Mouse (Mus musculus) MEL (cell line): ENCODE results near the gene Rtel1. TPM values are rescaled to one million over a fixed set of nuclear protein-coding genes. Genes with fewer than 3 reads are reported as not detected.

Source experiments
- DNase-seq: peaks from one replicate; pipeline ENCODE4 v3.0.0; 2011; ENCODE audit warnings: low read depth, low spot score
- H3K27ac ChIP-seq: 2 replicates; pipeline ENCODE4 v1.5.1; 2012; ENCODE audit warnings: low read depth, mild to moderate bottlenecking, control low read depth, low read length, moderate library complexity; ENCODE audit not compliant: control insufficient read depth
- H3K27me3 ChIP-seq, 2 experiments: fragments of 150-350 bp in 1 of 2; sonication (generic) in 1 of 2; 2 replicates each; pipeline ENCODE4 v1.6.1; 2012; ENCODE audit warnings: low read length in 2 of 2, mild to moderate bottlenecking in 2 of 2, improper control_type of control experiment in 1 of 2, moderate library complexity in 1 of 2; ENCODE audit not compliant: insufficient read depth in 2 of 2, control insufficient read depth in 1 of 2
- H3K36me3 ChIP-seq, 2 experiments: 2 replicates each; pipeline ENCODE4 v1.6.1; 2012 to 2014; ENCODE audit warnings: low read length in 2 of 2, improper control_type of control experiment in 1 of 2, inconsistent platforms in 1 of 2, mild to moderate bottlenecking in 1 of 2; ENCODE audit not compliant: insufficient read depth in 2 of 2, control insufficient read depth in 1 of 2
- H3K4me1 ChIP-seq, 2 experiments: fragments of 150-350 bp in 1 of 2; sonication (generic) in 1 of 2; 2 replicates each; pipeline ENCODE4 v1.6.1; 2012; ENCODE audit warnings: low read length in 2 of 2, improper control_type of control experiment in 1 of 2, mild to moderate bottlenecking in 1 of 2; ENCODE audit not compliant: insufficient read depth in 2 of 2, control insufficient read depth in 1 of 2
- H3K4me3 ChIP-seq, 2 experiments: fragments of 150-350 bp in 1 of 2; sonication (generic) in 1 of 2; 2 replicates each; pipeline ENCODE4 v1.5.1; 2012; ENCODE audit warnings: low read depth in 2 of 2, low read length in 2 of 2, mild to moderate bottlenecking in 2 of 2, moderate library complexity in 2 of 2, control low read depth in 1 of 2, improper control_type of control experiment in 1 of 2; ENCODE audit not compliant: control insufficient read depth in 1 of 2, insufficient read depth in 1 of 2
- H3K79me2 ChIP-seq: 2 replicates; pipeline ENCODE4 v1.6.1; 2012; ENCODE audit warnings: mild to moderate bottlenecking, low read length, moderate library complexity; ENCODE audit not compliant: control insufficient read depth, poor library complexity, insufficient read depth
- H3K9ac ChIP-seq: 2 replicates; pipeline ENCODE4 v1.6.1; 2012; ENCODE audit warnings: low read depth, mild to moderate bottlenecking, control low read depth, low read length, moderate library complexity; ENCODE audit not compliant: control insufficient read depth, poor library complexity, severe bottlenecking
- H3K9me3 ChIP-seq: fragments of 150-350 bp; sonication (generic); replicated peaks from 2 replicates; pipeline ENCODE4 v1.6.1; 2012; ENCODE audit warnings: mild to moderate bottlenecking, low read length, improper control_type of control experiment, moderate library complexity; ENCODE audit not compliant: insufficient read depth
- BHLHE40 ChIP-seq: IDR thresholded peaks from 2 replicates; pipeline ENCODE4 v1.6.1; 2012; ENCODE audit warnings: low read depth, mild to moderate bottlenecking, inconsistent platforms, low read length, improper control_type of control experiment, borderline replicate concordance
- CHD1 ChIP-seq: IDR thresholded peaks from 2 replicates; pipeline ENCODE4 v1.6.1; 2012; ENCODE audit warnings: low read depth, mild to moderate bottlenecking, inconsistent platforms, low read length, improper control_type of control experiment
- CHD2 ChIP-seq: IDR thresholded peaks from 2 replicates; pipeline ENCODE4 v1.6.1; 2011; ENCODE audit warnings: low read length, improper control_type of control experiment
- CTCF ChIP-seq, 3 experiments: IDR thresholded peaks in 2 of 3; conservative IDR thresholded peaks in 1 of 3; 2 replicates each; pipeline ENCODE4 v1.5.1; 2011 to 2012; ENCODE audit warnings: low read length in 3 of 3, low read depth in 2 of 3, mild to moderate bottlenecking in 2 of 3, improper control_type of control experiment in 1 of 3, inconsistent platforms in 1 of 3, mixed read lengths in 1 of 3, moderate library complexity in 1 of 3; ENCODE audit not compliant: control insufficient read depth in 1 of 3, insufficient read depth in 1 of 3, poor library complexity in 1 of 3, severe bottlenecking in 1 of 3
- E2F4 ChIP-seq: IDR thresholded peaks from 2 replicates; pipeline ENCODE4 v1.6.1; 2011; ENCODE audit warnings: low read depth, low read length, improper control_type of control experiment, borderline replicate concordance
- ELF1 ChIP-seq: IDR thresholded peaks from 2 replicates; pipeline ENCODE4 v1.6.1; 2014; ENCODE audit warnings: low read depth, mild to moderate bottlenecking, inconsistent platforms, low read length, improper control_type of control experiment, moderate library complexity
- EP300 ChIP-seq, 2 experiments: IDR thresholded peaks; 2 replicates each; pipeline ENCODE4 v1.6.1; 2011; ENCODE audit warnings: improper control_type of control experiment in 2 of 2, low read length in 2 of 2, low read depth in 1 of 2, mild to moderate bottlenecking in 1 of 2
- ETS1 ChIP-seq: IDR thresholded peaks from 2 replicates; pipeline ENCODE4 v1.6.1; 2012; ENCODE audit warnings: low read depth, mild to moderate bottlenecking, inconsistent platforms, low read length, improper control_type of control experiment, moderate library complexity
- GABPA ChIP-seq: IDR thresholded peaks from 2 replicates; pipeline ENCODE4 v1.6.1; 2012; ENCODE audit warnings: low read depth, mild to moderate bottlenecking, inconsistent platforms, low read length, improper control_type of control experiment, moderate library complexity
- GATA1 ChIP-seq: IDR thresholded peaks from 2 replicates; pipeline ENCODE4 v1.6.1; 2011; ENCODE audit warnings: low read depth, low read length, improper control_type of control experiment
- HCFC1 ChIP-seq: IDR thresholded peaks from 2 replicates; pipeline ENCODE4 v1.6.1; 2012; ENCODE audit warnings: low read depth, mild to moderate bottlenecking, inconsistent platforms, low read length, improper control_type of control experiment, moderate library complexity
- JUND ChIP-seq: IDR thresholded peaks from 2 replicates; pipeline ENCODE4 v1.6.1; 2011; ENCODE audit warnings: low read depth, mild to moderate bottlenecking, improper control_type of control experiment, low read length
- KAT2A ChIP-seq: conservative IDR thresholded peaks from 2 replicates; pipeline ENCODE4 v1.6.1; 2012; ENCODE audit warnings: low read depth, low read length, improper control_type of control experiment, inconsistent platforms
- MAFK ChIP-seq: IDR thresholded peaks from 2 replicates; pipeline ENCODE4 v1.6.1; 2011; ENCODE audit warnings: low read depth, mild to moderate bottlenecking, low read length, improper control_type of control experiment, borderline replicate concordance
- MAX ChIP-seq: IDR thresholded peaks from 2 replicates; pipeline ENCODE4 v1.6.1; 2011; ENCODE audit warnings: low read length, improper control_type of control experiment
- MAZ ChIP-seq: IDR thresholded peaks from 2 replicates; pipeline ENCODE4 v1.6.1; 2012; ENCODE audit warnings: low read depth, mild to moderate bottlenecking, inconsistent platforms, low read length, improper control_type of control experiment
- MEF2A ChIP-seq: IDR thresholded peaks from 2 replicates; pipeline ENCODE4 v1.6.1; 2014; ENCODE audit warnings: low read depth, mild to moderate bottlenecking, inconsistent platforms, low read length, improper control_type of control experiment; ENCODE audit not compliant: poor library complexity, insufficient replicate concordance, severe bottlenecking; ENCODE audit errors: extremely low read depth
- MXI1 ChIP-seq: IDR thresholded peaks from 2 replicates; pipeline ENCODE4 v1.6.1; 2011; ENCODE audit warnings: mild to moderate bottlenecking, low read depth, low read length, improper control_type of control experiment
- MYB ChIP-seq: IDR thresholded peaks from 2 replicates; pipeline ENCODE4 v1.6.1; 2011; ENCODE audit warnings: mild to moderate bottlenecking, low read depth, low read length, improper control_type of control experiment
- NELFE ChIP-seq: IDR thresholded peaks from 2 replicates; pipeline ENCODE4 v1.6.1; 2011; ENCODE audit warnings: low read depth, low read length, improper control_type of control experiment
- POLR2A ChIP-seq, 2 experiments: IDR thresholded peaks; 2 replicates each; pipeline ENCODE4 v1.6.1; 2011 to 2012; ENCODE audit warnings: low read length in 2 of 2, mild to moderate bottlenecking in 2 of 2, control low read depth in 1 of 2, improper control_type of control experiment in 1 of 2, low read depth in 1 of 2, moderate library complexity in 1 of 2; ENCODE audit not compliant: control insufficient read depth in 1 of 2, insufficient read depth in 1 of 2, poor library complexity in 1 of 2
- POLR2AphosphoS5 ChIP-seq: IDR thresholded peaks from 2 replicates; pipeline ENCODE4 v1.6.1; 2012; ENCODE audit warnings: low read depth, borderline replicate concordance, mild to moderate bottlenecking, inconsistent platforms, low read length, moderate library complexity, mixed read lengths
- RAD21 ChIP-seq: IDR thresholded peaks from 2 replicates; pipeline ENCODE4 v1.6.1; 2011; ENCODE audit warnings: mild to moderate bottlenecking, low read depth, low read length, improper control_type of control experiment
- RCOR1 ChIP-seq: IDR thresholded peaks from 2 replicates; pipeline ENCODE4 v1.6.1; 2012; ENCODE audit warnings: low read depth, mild to moderate bottlenecking, inconsistent platforms, low read length, improper control_type of control experiment
- SIN3A ChIP-seq: IDR thresholded peaks from 2 replicates; pipeline ENCODE4 v1.6.1; 2012; ENCODE audit warnings: low read length, improper control_type of control experiment, inconsistent platforms
- SMC3 ChIP-seq: IDR thresholded peaks from 2 replicates; pipeline ENCODE4 v1.6.1; 2011; ENCODE audit warnings: low read depth, low read length, improper control_type of control experiment
- TAL1 ChIP-seq: IDR thresholded peaks from 2 replicates; pipeline ENCODE4 v1.6.1; 2012; ENCODE audit warnings: mild to moderate bottlenecking, inconsistent platforms, low read length, moderate library complexity, mixed read lengths
- TBP ChIP-seq: IDR thresholded peaks from 2 replicates; pipeline ENCODE4 v1.8.0; 2011; ENCODE audit warnings: low read depth, low read length, improper control_type of control experiment
- TCF12 ChIP-seq: IDR thresholded peaks from 2 replicates; pipeline ENCODE4 v1.6.1; 2014; ENCODE audit warnings: low read depth, mild to moderate bottlenecking, inconsistent platforms, low read length, improper control_type of control experiment, moderate library complexity
- UBTF ChIP-seq: IDR thresholded peaks from 2 replicates; pipeline ENCODE4 v1.6.1; 2012; ENCODE audit warnings: low read depth, mild to moderate bottlenecking, inconsistent platforms, low read length, improper control_type of control experiment, moderate library complexity, borderline replicate concordance; ENCODE audit not compliant: insufficient read depth
- USF2 ChIP-seq, 2 experiments: IDR thresholded peaks; 2 replicates each; pipeline ENCODE4 v1.6.1; 2011 to 2012; ENCODE audit warnings: improper control_type of control experiment in 2 of 2, low read length in 2 of 2, borderline replicate concordance in 1 of 2, inconsistent platforms in 1 of 2, low read depth in 1 of 2, mild to moderate bottlenecking in 1 of 2; ENCODE audit not compliant: insufficient read depth in 1 of 2
- ZC3H11A ChIP-seq: IDR thresholded peaks from 2 replicates; pipeline ENCODE4 v1.6.1; 2012; ENCODE audit warnings: low read depth, mild to moderate bottlenecking, inconsistent platforms, low read length, improper control_type of control experiment
- ZKSCAN1 ChIP-seq: IDR thresholded peaks from 2 replicates; pipeline ENCODE4 v1.6.1; 2012; ENCODE audit warnings: low read depth, mild to moderate bottlenecking, inconsistent platforms, low read length, improper control_type of control experiment, moderate library complexity
- ZMIZ1 ChIP-seq: IDR thresholded peaks from 2 replicates; pipeline ENCODE4 v1.6.1; 2012; ENCODE audit warnings: low read depth, mild to moderate bottlenecking, inconsistent platforms, low read length, improper control_type of control experiment, moderate library complexity
- ZNF384 ChIP-seq: IDR thresholded peaks from 2 replicates; pipeline ENCODE4 v1.6.1; 2012; ENCODE audit warnings: low read depth, mild to moderate bottlenecking, inconsistent platforms, low read length, improper control_type of control experiment
- polyA plus RNA-seq, 2 experiments: library from polyadenylated mRNA; stranded (reverse) in 1 of 2; unstranded in 1 of 2; fragments of >175 nt in 1 of 2; fragments of >200 nt in 1 of 2; gene quantifications; 2 replicates each; pipeline versions ENCODE4 v1.2.1 to v1.2.4; 2012; ENCODE audit warnings: low replicate concordance in 2 of 2, low read depth in 1 of 2; ENCODE audit not compliant: insufficient read length in 2 of 2, insufficient read depth in 1 of 2, missing spikeins in 1 of 2
- total RNA-seq: library from RNA; depleted of rRNA; stranded (reverse); fragments of 300-350 nt; gene quantifications from 2 replicates; pipeline ENCODE4 v1.2.3, GENCODE M21; 2012; rRNA removed

Gene Rtel1
- total RNA-seq (54.2 and 54.7 TPM in 2 replicates), polyA plus RNA-seq (10 to 100 TPM in 1 of 2 experiments, not detected in 1; 87.0 TPM)

DNA sequence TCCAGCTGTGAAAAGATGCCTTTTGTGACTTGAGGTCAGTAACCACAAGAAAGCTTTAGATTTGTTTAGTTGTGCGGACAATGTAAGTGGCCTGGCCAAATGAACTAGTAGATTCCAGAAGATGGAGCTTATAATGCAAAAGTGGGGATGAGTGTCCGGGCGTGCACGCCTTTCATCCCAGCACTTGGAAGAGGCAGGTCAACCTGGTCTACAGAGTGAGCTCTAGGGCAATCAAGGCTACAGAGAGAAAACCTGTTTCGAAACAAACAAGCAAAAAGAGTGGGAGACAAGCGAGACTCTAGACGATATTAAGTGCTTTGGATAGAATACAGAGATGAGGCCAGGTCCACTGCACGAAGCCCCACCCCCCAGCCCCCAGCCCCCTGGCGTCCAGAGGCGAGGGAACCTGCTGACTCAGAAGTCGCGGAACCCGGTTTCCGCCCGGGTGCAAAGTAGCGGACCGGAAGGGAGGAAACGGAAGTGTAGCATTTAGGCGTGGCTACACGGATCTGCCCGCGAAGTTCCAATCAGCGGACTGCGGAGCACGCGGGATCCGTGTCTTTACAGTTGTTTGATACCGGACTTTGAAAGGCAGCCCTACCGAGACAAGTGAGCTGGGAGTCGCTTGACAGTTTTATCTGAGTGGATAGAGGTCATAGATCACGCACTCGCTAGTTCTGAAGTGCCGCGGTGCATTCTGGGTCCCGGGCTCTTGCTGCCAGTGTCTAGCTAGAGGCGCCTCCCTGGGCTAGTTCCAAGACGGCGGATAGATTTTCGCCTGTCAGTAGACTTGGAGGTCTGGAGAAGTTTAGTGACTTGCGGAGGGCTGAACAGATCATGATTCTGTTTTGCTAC lies at the start of gene Rtel1:
Gene Rtel1, plus strand, starts transcription at position 492 of the 855 bp plus-strand sequence.
- Histone ChIP-seq H3K27me3 (no peaks in the 10 kb centered on the region), H3K9me3 (no peaks in the 10 kb centered on the region), H3K36me3 (peaks cover 1 to 11% of the 10 kb centered on the region in 2 experiments; a peak in 3 of 4 replicates), H3K4me3 (peak within 1 kb of the TSS; percentile 62 to 92), H3K9ac (peak within 1 kb of the TSS; percentile 98), H3K27ac (peak within 1 kb of the TSS; percentile 99), H3K79me2 (peaks cover 12% of the 10 kb centered on the region), H3K4me1 (peaks cover 0 to 14% of the 10 kb centered on the region in 2 experiments; a peak in 3 of 4 replicates)
- peak; percentile 94 for DNase-seq
- TF ChIP-seq GABPA (no peak), RCOR1 (no peak; the same call in 1 of the 2 replicates), TCF12 (no peak; the same call in none of the 2 replicates), CTCF (IDR thresholded peaks at IDR 0.05 in 2 of 3, conservative IDR thresholded peaks at IDR 0.05 in 1 of 3; ENCODE audit: control insufficient read depth in 1 of 3, insufficient read depth in 1 of 3, low read depth in 2 of 3, low read length in 3 of 3, poor library complexity in 1 of 3, severe bottlenecking in 1 of 3) (peak in 1 of 3 experiments; percentile 1; a peak in 1 of 6 replicates), RAD21 (no peak), MAFK (no peak; the same call in 1 of the 2 replicates), SIN3A (peak; percentile 93), ZNF384 (no peak), SMC3 (no peak), KAT2A (peak; percentile 57; the same call in 1 of the 2 replicates), CHD2 (no peak), TAL1 (no peak), NELFE (peak; percentile 96), JUND (no peak), BHLHE40 (no peak), GATA1 (no peak), MYB (no peak), CHD1 (no peak), ZC3H11A (no peak), ETS1 (no peak), UBTF (no peak), POLR2AphosphoS5 (no peak), MXI1 (peak; percentile 95), EP300 (IDR thresholded peaks at IDR 0.05; ENCODE audit: low read depth in 1 of 2, low read length in 2 of 2) (no peak), TBP (peak; percentile 84), USF2 (IDR thresholded peaks at IDR 0.05; ENCODE audit: borderline replicate concordance in 1 of 2, insufficient read depth in 1 of 2, low read depth in 1 of 2, low read length in 2 of 2) (no peak), MEF2A (no peak), E2F4 (peak; percentile 91; the same call in 1 of the 2 replicates), MAX (peak; percentile 91), HCFC1 (peak; percentile 88), ZMIZ1 (peak; percentile 74), ZKSCAN1 (no peak), POLR2A (IDR thresholded peaks at IDR 0.05; ENCODE audit: control insufficient read depth in 1 of 2, insufficient read depth in 1 of 2, low read depth in 1 of 2, low read length in 2 of 2, poor library complexity in 1 of 2) (peak; percentile 74 to 95; a peak in 3 of 4 replicates), ELF1 (peak; percentile 70), MAZ (no peak)
